Mouse (Mus musculus): ENCODE measurements around the gene Fam83b. TPM values are rescaled to one million over a fixed set of nuclear protein-coding genes. Genes with fewer than 3 reads are reported as not detected.

Fam83b gene
- polyA plus RNA-seq, 1 experiment: not detected

DNA sequence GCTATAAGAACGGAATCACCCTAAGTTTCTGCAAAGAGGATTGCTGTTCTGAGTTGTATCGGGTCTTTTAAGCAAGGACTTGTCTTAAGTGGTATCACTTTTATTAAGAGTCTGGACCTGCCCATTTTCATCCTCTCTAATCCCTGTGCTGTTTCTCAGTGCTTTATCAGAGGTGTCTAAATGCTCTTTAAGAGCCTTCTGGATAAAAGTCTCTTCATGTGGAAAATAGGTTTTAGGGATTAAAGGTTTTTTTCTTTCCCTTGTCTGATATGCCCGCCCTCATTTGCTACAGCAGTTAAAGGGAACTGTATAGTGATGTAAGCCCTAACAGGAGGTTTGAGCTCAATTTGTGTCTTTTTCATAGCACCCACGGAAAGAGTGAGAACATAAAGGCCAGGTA, 97.4 kb downstream of the Fam83b start:
- H3K9me3 ChIP-seq (ENCODE audit: control insufficient read depth, low read length): no peaks in the 10 kb centered on the region
- TF ChIP-seq GATA1 (IDR thresholded peaks at IDR 0.05; ENCODE audit: low read length) (no peak), TAL1 (IDR thresholded peaks at IDR 0.05; ENCODE audit: low read length) (no peak)
- no peak overlapping the region for H3K4me3 ChIP-seq (replicated peaks)
- H3K36me3 ChIP-seq (ENCODE audit: control insufficient read depth): no peaks in the 10 kb centered on the region
- no peaks in the 10 kb centered on the region for H3K27me3 ChIP-seq (ENCODE audit: control insufficient read depth)
- H3K4me1 ChIP-seq (ENCODE audit: control insufficient read depth): no peaks in the 10 kb centered on the region

DNA sequence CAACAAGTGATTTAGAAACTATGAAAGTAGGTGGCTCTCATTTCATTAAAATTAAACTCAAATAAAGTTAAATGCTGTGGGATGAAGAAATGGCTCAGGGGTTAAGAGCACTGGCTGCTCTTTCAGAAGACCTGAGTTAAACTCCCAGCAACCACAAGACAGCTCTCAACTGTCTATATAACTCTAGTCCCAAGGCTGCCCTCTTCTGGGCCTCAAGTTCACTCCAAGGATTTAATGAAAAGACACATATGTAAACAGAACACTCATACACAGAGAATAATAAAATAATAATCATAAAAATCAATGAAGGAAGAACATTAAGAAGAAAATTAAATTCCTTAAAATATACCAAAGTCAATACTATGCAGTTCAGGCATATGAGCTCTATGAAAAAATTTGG, 105.4 kb downstream of the Fam83b start:
- no peak overlapping the region for H3K4me3 ChIP-seq (replicated peaks)
- no peak for TF ChIP-seq GATA1 (IDR thresholded peaks at IDR 0.05; ENCODE audit: low read length)
- TF ChIP-seq TAL1 (IDR thresholded peaks at IDR 0.05; ENCODE audit: low read length): no peak
- no peaks in the 10 kb centered on the region for H3K4me1 ChIP-seq (ENCODE audit: control insufficient read depth)
- no peaks in the 10 kb centered on the region for H3K9me3 ChIP-seq (ENCODE audit: control insufficient read depth, low read length)
- no peaks in the 10 kb centered on the region for H3K27me3 ChIP-seq (ENCODE audit: control insufficient read depth)
- no peaks in the 10 kb centered on the region for H3K36me3 ChIP-seq (ENCODE audit: control insufficient read depth)

DNA sequence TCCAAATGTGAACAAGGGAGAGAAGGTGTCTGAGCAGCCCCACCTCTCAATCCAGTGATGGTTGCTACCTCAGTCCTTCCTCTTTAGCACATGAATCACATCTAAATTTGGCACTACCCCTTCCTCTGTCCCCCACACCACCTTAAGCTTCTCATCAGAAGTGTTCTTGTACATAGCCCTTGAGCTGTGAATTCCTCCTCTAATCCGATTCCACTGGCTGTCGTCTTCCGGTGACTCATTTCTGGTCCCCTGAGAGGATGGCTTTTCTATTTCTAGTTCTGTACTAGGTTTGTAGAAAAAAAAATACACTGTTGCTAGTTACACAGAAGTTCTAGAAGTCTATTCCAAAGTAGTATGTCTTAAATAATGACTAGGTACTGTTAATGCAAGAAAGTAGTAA, 111.2 kb downstream of the Fam83b start:
- Histone ChIP-seq H3K4me3 (replicated peaks) (no peak overlapping the region), H3K9me3 (ENCODE audit: control insufficient read depth, low read length) (no peaks in the 10 kb centered on the region), H3K36me3 (ENCODE audit: control insufficient read depth) (no peaks in the 10 kb centered on the region), H3K4me1 (ENCODE audit: control insufficient read depth) (no peaks in the 10 kb centered on the region), H3K27me3 (ENCODE audit: control insufficient read depth) (no peaks in the 10 kb centered on the region)
- TF ChIP-seq TAL1 (IDR thresholded peaks at IDR 0.05; ENCODE audit: low read length): no peak
- no peak for TF ChIP-seq GATA1 (IDR thresholded peaks at IDR 0.05; ENCODE audit: low read length)

Other genes starting within 250 kb of the Fam83b start
- gene Hcrtr2, start 243.3 kb downstream of the Fam83b start, polyA plus RNA-seq (2012): not detected in 2 replicates

Data from erythroblast, embryonic 14.5 days (primary cell).